Mouse (Mus musculus): ENCODE data around the gene Ccdc134.

DNA sequence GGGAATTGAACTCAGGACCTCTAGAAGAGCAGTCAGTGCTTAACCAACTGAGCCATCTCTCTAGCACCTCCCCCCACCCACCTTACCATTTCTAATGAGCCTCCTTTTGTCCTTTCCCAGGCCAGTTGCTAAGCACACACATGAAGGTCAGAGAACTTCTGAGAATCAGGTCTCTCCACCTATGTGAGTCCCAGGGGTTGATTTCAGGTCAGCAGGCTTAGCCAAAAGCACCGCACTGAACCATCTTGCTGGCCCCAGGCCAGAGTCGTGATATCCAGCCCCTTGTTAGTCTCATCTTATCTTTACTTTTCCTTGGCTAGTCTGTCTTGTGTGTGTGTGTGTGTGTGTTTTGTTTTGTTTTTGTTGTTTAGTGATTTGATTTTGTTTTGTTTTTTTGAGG is 17.7 kb downstream of the Ccdc134 start:
- TF ChIP-seq POLR2A (IDR thresholded peaks at IDR 0.05; ENCODE audit: insufficient read length, low read depth): no peak
- TF ChIP-seq MYOD1 (IDR thresholded peaks at IDR 0.05; ENCODE audit: control insufficient read depth in 1 of 3, insufficient read length in 2 of 3, low read depth in 2 of 3): no peak
- TF ChIP-seq USF1 (IDR thresholded peaks at IDR 0.05; ENCODE audit: low read depth): no peak
- no peak for TF ChIP-seq POLR2AphosphoS2 (IDR thresholded peaks at IDR 0.05; ENCODE audit: insufficient read length, low read depth)
- no peak for TF ChIP-seq TCF3 (IDR thresholded peaks at IDR 0.05; ENCODE audit: insufficient read length, low read depth)
- no peak for TF ChIP-seq MAX (IDR thresholded peaks at IDR 0.05; ENCODE audit: low read depth)
- no peak for TF ChIP-seq MYOG (IDR thresholded peaks at IDR 0.05; ENCODE audit: control insufficient read depth in 1 of 3, insufficient read depth in 1 of 3, insufficient read length in 2 of 3, low read depth in 2 of 3)
- TF ChIP-seq CEBPB (IDR thresholded peaks at IDR 0.05; ENCODE audit: insufficient read depth, poor library complexity, severe bottlenecking): no peak
- no peak for TF ChIP-seq E2F4 (IDR thresholded peaks at IDR 0.05; ENCODE audit: insufficient read depth)

Measured in myocyte (in vitro differentiated cells).